Mouse (Mus musculus) heart, postnatal 0 days (tissue): ENCODE results near the gene E130218I03Rik. TPM values are rescaled to one million over a fixed set of nuclear protein-coding genes. Genes with fewer than 3 reads are reported as not detected.
A peak's percentile ranks its signal among the peaks of the same experiment; 100 is the strongest.

Source experiments
- ATAC-seq: fragments of 200-750 bp; cut with Nextera tagmentation; 2 replicates; pipeline ENCODE4 v1.8.0; 2017; ENCODE audit warnings: low read depth, moderate number of reproducible peaks, moderate library complexity; ENCODE audit not compliant: insufficient read depth
- DNase-seq: peaks from one replicate; pipeline ENCODE4 v3.0.0-alpha.2; 2016; ENCODE audit warnings: low spot score
- H3K27ac ChIP-seq: fragments of 300-500 bp; sonication (generic); 2 replicates; pipeline ENCODE4 v1.5.1; 2014; ENCODE audit warnings: low read depth, mild to moderate bottlenecking
- H3K27me3 ChIP-seq: fragments of 300-500 bp; sonication (generic); 2 replicates; pipeline ENCODE4 v1.6.1; 2014; ENCODE audit warnings: low read length, mixed read lengths; ENCODE audit not compliant: control insufficient read depth, insufficient read depth
- H3K36me3 ChIP-seq: fragments of 300-500 bp; sonication (generic); replicated peaks from 2 replicates; pipeline ENCODE4 v1.6.1; 2014; ENCODE audit warnings: low read length, mixed read lengths; ENCODE audit not compliant: control insufficient read depth, insufficient read depth
- H3K4me1 ChIP-seq: fragments of 300-500 bp; sonication (generic); 2 replicates; pipeline ENCODE4 v1.6.1; 2014; ENCODE audit warnings: antibody characterized with exemption; ENCODE audit not compliant: control insufficient read depth, insufficient read depth
- H3K4me2 ChIP-seq: fragments of 300-500 bp; sonication (generic); 2 replicates; pipeline ENCODE4 v1.6.1; 2014; ENCODE audit warnings: low read depth, mild to moderate bottlenecking, low read length, moderate library complexity
- H3K4me3 ChIP-seq: fragments of 300-500 bp; sonication (generic); 2 replicates; pipeline ENCODE4 v1.5.1; 2014; ENCODE audit warnings: low read depth, low read length
- H3K9ac ChIP-seq: fragments of 300-500 bp; sonication (generic); replicated peaks from 2 replicates; pipeline ENCODE4 v1.6.1; 2014; ENCODE audit warnings: low read depth, low read length, mixed read lengths
- H3K9me3 ChIP-seq: fragments of 300-500 bp; sonication (generic); replicated peaks from 2 replicates; pipeline ENCODE4 v1.6.1; 2016; ENCODE audit warnings: low read length; ENCODE audit not compliant: control insufficient read depth
- CTCF ChIP-seq: IDR thresholded peaks from 2 replicates; pipeline ENCODE4 v1.5.1; 2016; ENCODE audit warnings: antibody characterized with exemption, control low read depth, low read depth
- EP300 ChIP-seq: IDR thresholded peaks from 2 replicates; pipeline ENCODE4 v1.6.1; 2016; ENCODE audit warnings: antibody characterized with exemption, low read depth
- WGBS: fragments of 180-500 bp; shearing (Covaris S2); extraction: QIAGEN DNeasy Blood & Tissue Kit; methylation state at CpG from one replicate; pipeline ENCODE4 v1.1.7; 2014; 5-methylcytosine and 5-hydroxymethylcytosine counted together
- polyA plus RNA-seq: library from polyadenylated mRNA; unstranded; fragments of >200 nt; fragmentation: Nextera tagmentation; extraction: Ambion mirVana; gene quantifications from 2 replicates; pipeline ENCODE4 v1.2.1, GENCODE M21; 2015
- total RNA-seq: library from RNA; depleted of rRNA; stranded (reverse); fragments of >200 nt; gene quantifications from 2 replicates; pipeline ENCODE4 v1.2.3, GENCODE M21; 2014; ENCODE audit warnings: low replicate concordance

The E130218I03Rik gene
- total and polyA plus RNA-seq, 2 experiments from 2014 or later: 0.20 TPM; not detected in 1

DNA sequence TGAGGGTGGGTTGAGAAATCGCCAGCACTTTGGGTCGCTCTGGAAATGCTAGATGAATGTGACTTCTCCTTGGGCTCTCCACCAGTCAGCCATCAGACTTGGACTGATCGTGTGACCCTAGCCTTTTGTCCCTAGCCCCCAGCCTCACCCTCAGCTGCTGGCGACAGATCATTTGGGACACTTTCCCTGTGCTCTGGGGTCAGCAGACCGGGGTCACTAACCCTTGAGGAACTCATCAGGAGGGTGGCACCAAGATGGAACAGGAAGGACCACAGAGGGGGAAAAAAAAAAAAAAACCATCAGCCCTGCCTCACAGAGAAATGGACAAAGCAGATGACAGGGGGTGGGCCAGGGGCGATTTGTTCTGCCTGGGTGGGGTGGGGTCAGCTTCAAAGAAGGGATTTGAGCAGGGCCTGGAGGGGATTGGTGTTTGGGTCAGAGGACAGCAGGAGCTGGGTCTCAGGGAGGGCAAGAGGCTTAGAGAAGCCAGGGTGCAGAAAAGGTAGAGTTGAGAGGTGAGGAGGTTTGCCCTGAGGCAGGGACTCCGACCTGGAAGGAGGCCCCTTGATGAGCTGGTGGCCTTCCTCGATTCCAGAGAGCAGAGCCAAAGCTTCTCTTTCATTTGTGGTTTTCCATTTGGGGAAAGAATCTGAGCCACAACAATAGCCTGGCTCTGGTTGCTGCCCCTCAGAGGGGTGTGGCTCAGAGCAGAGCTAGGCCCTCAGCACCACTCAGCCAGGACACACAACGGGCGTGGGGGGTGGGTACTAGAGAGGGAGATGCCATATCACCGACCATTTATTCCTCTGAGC lies 13.9 kb downstream of the E130218I03Rik start:
- ATAC-seq: no peak
- Histone ChIP-seq H3K9ac (no peak overlapping the region), H3K9me3 (no peaks in the 10 kb centered on the region), H3K36me3 (no peaks in the 10 kb centered on the region), H3K27ac (peak overlapping the region; percentile 65), H3K4me2 (peak overlapping the region; percentile 16; the same call in 1 of the 2 replicates), H3K27me3 (peaks cover 16% of the 10 kb centered on the region; the same call in 1 of the 2 replicates), H3K4me1 (peaks cover 11% of the 10 kb centered on the region), H3K4me3 (no peak overlapping the region)
- WGBS: 33% methylated on average over 11 of the region's 11 CpGs
- DNase-seq: no peak
- TF ChIP-seq EP300: no peak
- TF ChIP-seq CTCF: no peak

- ATAC-seq: no peak
- H3K36me3 ChIP-seq: no peaks in the 10 kb centered on the region
Observed at GRCm38 (mm10) chr4:134258354-134258753, 14.9 kb downstream of the E130218I03Rik start.

DNA sequence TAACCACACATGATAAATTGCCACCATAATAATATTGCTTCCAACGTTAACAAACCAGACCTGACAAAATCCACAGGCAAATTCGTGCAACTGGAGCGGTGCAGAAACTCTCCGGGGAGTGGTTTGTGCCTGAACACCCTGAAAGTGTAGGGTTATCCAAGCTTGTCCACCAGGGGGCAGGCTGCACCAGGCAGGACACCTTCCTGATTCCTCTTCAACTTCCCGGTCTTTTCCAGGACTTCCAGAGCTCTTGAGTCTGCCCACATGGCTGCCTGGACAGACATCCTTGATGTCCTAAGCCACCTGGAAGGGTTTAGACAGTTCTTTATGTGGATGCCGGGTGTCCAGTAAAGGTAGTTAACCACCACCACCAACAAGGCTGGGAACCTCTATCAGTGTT lies 19.7 kb downstream of the E130218I03Rik start:
- H3K4me1 ChIP-seq: no peaks in the 10 kb centered on the region
- no peaks in the 10 kb centered on the region for H3K36me3 ChIP-seq
- H3K27me3 ChIP-seq: no peaks in the 10 kb centered on the region
- no peak overlapping the region for H3K27ac ChIP-seq
- H3K4me3 ChIP-seq: no peak overlapping the region
- TF ChIP-seq EP300 (no peak), CTCF (peak; percentile 68)
- ATAC-seq (no peak), DNase-seq (no peak)
- no peak overlapping the region for H3K9ac ChIP-seq
- H3K9me3 ChIP-seq: no peaks in the 10 kb centered on the region
- 27% methylated on average over 6 of the region's 6 CpGs for WGBS
- H3K4me2 ChIP-seq: no peak overlapping the region

More at GRCm38 (mm10) chr4:134258354-134258753, 14.9 kb downstream of the E130218I03Rik start:
- Histone ChIP-seq H3K4me3 (no peak overlapping the region), H3K9me3 (no peaks in the 10 kb centered on the region), H3K27ac (no peak overlapping the region), H3K9ac (no peak overlapping the region), H3K27me3 (peaks cover 7% of the 10 kb centered on the region; the same call in 1 of the 2 replicates), H3K4me2 (no peak overlapping the region), H3K4me1 (peaks cover 11% of the 10 kb centered on the region)
- DNase-seq: no peak
- no peak for TF ChIP-seq CTCF
- TF ChIP-seq EP300: no peak
- 60% methylated on average over 11 of the region's 11 CpGs for WGBS

DNA sequence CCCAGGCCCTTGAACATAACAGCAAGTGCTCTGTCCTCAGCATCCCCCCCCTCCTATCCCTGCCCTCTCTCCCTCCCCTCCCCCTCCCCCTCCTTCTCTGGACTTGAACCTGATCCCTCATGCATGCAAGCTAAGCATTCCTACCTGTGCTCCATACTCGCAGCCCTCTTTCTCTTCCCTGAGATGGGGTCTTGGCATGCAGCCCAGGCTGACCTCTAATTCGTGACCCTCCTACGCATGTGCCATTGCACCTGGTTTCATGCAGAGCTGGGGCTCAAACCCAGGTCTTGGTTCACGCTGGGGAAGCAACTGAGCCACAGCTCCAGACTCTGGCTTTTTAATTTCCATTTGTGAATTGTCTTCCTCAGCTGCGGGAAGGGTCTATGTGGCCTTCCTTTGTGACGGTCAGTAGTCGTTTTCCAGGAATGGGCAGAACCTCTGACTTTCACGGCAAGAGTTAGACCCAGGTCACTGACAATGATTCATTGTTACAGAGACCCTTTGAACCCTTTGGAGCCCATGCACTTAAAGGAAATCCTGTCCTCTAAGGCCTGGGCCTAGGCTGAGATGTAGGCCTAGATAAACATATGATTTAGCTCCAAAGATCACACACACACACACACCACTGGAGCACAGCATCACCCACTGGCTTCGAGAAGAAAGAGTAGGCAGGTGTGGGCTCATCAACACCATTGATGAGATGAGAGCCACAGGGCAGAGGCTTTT lies 22.6 kb downstream of the E130218I03Rik start:
- DNase-seq (no peak), ATAC-seq (no peak)
- Histone ChIP-seq H3K27ac (no peak overlapping the region), H3K4me2 (no peak overlapping the region), H3K9me3 (no peaks in the 10 kb centered on the region), H3K4me3 (no peak overlapping the region), H3K36me3 (no peaks in the 10 kb centered on the region), H3K9ac (no peak overlapping the region), H3K27me3 (no peaks in the 10 kb centered on the region), H3K4me1 (no peaks in the 10 kb centered on the region)
- 57% methylated on average over 9 of the region's 9 CpGs for WGBS
- TF ChIP-seq CTCF: no peak
- TF ChIP-seq EP300: no peak

DNA sequence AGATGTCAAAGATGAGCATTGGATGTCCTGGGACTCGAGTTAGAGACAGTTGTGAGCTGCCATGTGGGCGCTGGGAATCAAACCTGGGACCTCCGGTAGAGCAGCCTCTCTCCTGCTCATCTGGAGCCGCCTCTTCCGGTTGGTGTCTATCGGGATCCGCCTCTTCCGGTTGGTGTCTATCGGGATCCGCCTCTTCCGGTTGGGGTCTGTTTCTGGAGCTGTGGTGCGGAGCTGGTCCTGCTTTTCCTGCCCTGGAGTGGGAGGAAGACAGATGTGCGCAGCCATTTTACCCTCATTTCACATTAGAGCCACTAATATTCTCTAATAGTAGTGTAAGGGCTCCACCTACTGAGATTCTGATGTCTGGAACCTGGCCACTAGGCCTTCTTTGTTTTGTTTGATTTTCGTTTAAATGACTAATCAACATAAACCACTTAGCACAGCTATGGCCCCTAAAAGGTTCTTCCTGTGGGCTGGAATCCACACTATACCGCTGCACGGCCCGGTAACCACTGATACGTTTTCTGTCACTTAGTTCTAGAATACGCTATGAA lies 24.7 kb downstream of the E130218I03Rik start:
- WGBS: 84% methylated on average over 19 of the region's 19 CpGs
- Histone ChIP-seq H3K4me2 (no peak overlapping the region), H3K9me3 (no peaks in the 10 kb centered on the region), H3K4me1 (no peaks in the 10 kb centered on the region), H3K9ac (no peak overlapping the region), H3K36me3 (no peaks in the 10 kb centered on the region), H3K4me3 (no peak overlapping the region), H3K27ac (no peak overlapping the region), H3K27me3 (no peaks in the 10 kb centered on the region)
- DNase-seq (no peak), ATAC-seq (no peak)
- TF ChIP-seq CTCF (no peak), EP300 (no peak)
